ENCODE assay signal across 8 mouse cellular contexts in genomic region chr9:107904726-107905125, GRCm38 (mm10). TPM values are rescaled to one million over a fixed set of nuclear protein-coding genes. Genes with fewer than 3 reads are reported as not detected.
DNase-seq lines count a peak whose midpoint lies in the region; ATAC-seq and TF ChIP-seq lines count a peak whose summit lies in the region.

No protein-coding gene starts in this region.

- H3K9ac ChIP-seq in forebrain, postnatal 0 days, result no peak overlapping the region

- no peaks in the 10 kb centered on the region for H3K9me3 ChIP-seq in forebrain, postnatal 0 days (ENCODE audit: low read length)

- no peaks in the 10 kb centered on the region for H3K27me3 ChIP-seq in forebrain, postnatal 0 days (ENCODE audit: insufficient read depth, low read length)

- peaks cover 13% of the 10 kb centered on the region for H3K36me3 ChIP-seq in forebrain, postnatal 0 days (ENCODE audit: insufficient read depth)

- H3K4me1 ChIP-seq in forebrain, postnatal 0 days (ENCODE audit: insufficient read depth), result no peaks in the 10 kb centered on the region; the same call in 1 of the 2 replicates

- H3K4me2 ChIP-seq in forebrain, postnatal 0 days (ENCODE audit: low read depth), result no peak overlapping the region

- no peak overlapping the region for H3K4me3 ChIP-seq in forebrain, postnatal 0 days (ENCODE audit: low read depth, low read length)

- ATAC-seq in forebrain, postnatal 0 days, result peak; percentile 71

- DNase-seq in MN1 (ENCODE audit: low spot score), result peak; percentile 91
- DNase-seq in cerebellum, adult 11-12 months, result peak; percentile 80
- peak; percentile 92 for DNase-seq in forebrain, postnatal 0 days
- peak; percentile 88 to 94 for DNase-seq in heart, postnatal 36 days
- DNase-seq in layer of hippocampus, postnatal 14 days (ENCODE audit: low spot score in 2 of 2), result peak; percentile 91 to 93
- DNase-seq in lung, postnatal 14 days, result peak; percentile 91
- DNase-seq in retina, adult 2 months (ENCODE audit: low read depth, low spot score), result peak; percentile 59
- DNase-seq in thymus, postnatal 25 days, result peak; percentile 88

- intact Hi-C loops in heart, postnatal 36 days (cut with DNase I), result loop anchor here (1.0 kb wide), 3 partner anchors 59 to 163 kb away; partner anchors contain the start of gene Amigo3

- WGBS in forebrain, postnatal 0 days, result 2% methylated on average over 4 of the region's 4 CpGs

- H3K27ac ChIP-seq in forebrain, postnatal 0 days (ENCODE audit: low read depth, low read length), result no peak overlapping the region

- TF ChIP-seq CTCF in forebrain, postnatal 0 days (IDR thresholded peaks at IDR 0.05; ENCODE audit: low read depth), result peak; percentile 98

RNA-seq across cellular contexts. Expression of gene Mst1r, which starts 1.9 kb away (rescaled TPM):
- total RNA-seq in forebrain, postnatal 0 days (2014; rRNA removed), result 0.86 and 1.0 TPM in 2 replicates
- 0.48 and 1.0 TPM in 2 replicates for polyA plus RNA-seq in forebrain, postnatal 0 days (2015; fragmentation: Nextera tagmentation; extraction: Ambion mirVana)
- 1 to 10 TPM; 1.8 to 2.2 TPM for total RNA-seq in heart, postnatal 36 days (2021)
- 1 to 10 TPM; 1.8 to 2.9 TPM for total RNA-seq in layer of hippocampus, postnatal 14 days (2021)

RNA-seq across cellular contexts. Expression of gene Mon1a, which starts 16.8 kb away (rescaled TPM):
- total RNA-seq in forebrain, postnatal 0 days (2014; rRNA removed), result 18.9 and 22.2 TPM in 2 replicates
- polyA plus RNA-seq in forebrain, postnatal 0 days (2015; fragmentation: Nextera tagmentation; extraction: Ambion mirVana), result 17.4 and 18.1 TPM in 2 replicates
- 10 to 100 TPM; 11.9 to 12.2 TPM for total RNA-seq in heart, postnatal 36 days (2021)
- 10 to 100 TPM; 17.0 to 20.9 TPM for total RNA-seq in layer of hippocampus, postnatal 14 days (2021)

RNA-seq across cellular contexts. Expression of gene Actl11, which starts 23.5 kb away (rescaled TPM):
- total RNA-seq in forebrain, postnatal 0 days (2014; rRNA removed), result not detected in 2 replicates
- polyA plus RNA-seq in forebrain, postnatal 0 days (2015; fragmentation: Nextera tagmentation; extraction: Ambion mirVana), result not detected in 2 replicates
- total RNA-seq in heart, postnatal 36 days (2021), result not detected
- total RNA-seq in layer of hippocampus, postnatal 14 days (2021), result not detected

RNA-seq across cellular contexts. Expression of gene Camkv, which starts 30.7 kb away (rescaled TPM):
- total RNA-seq in forebrain, postnatal 0 days (2014; rRNA removed), result 228 and 329 TPM in 2 replicates
- polyA plus RNA-seq in forebrain, postnatal 0 days (2015; fragmentation: Nextera tagmentation; extraction: Ambion mirVana), result 194 and 197 TPM in 2 replicates
- total RNA-seq in heart, postnatal 36 days (2021), result not detected
- total RNA-seq in layer of hippocampus, postnatal 14 days (2021), result 100 to 1,000 TPM; 497 to 516 TPM

RNA-seq across cellular contexts. Expression of gene Rbm6, which starts 31.7 kb away (rescaled TPM):
- total RNA-seq in forebrain, postnatal 0 days (2014; rRNA removed), result 77.8 and 78.3 TPM in 2 replicates
- polyA plus RNA-seq in forebrain, postnatal 0 days (2015; fragmentation: Nextera tagmentation; extraction: Ambion mirVana), result 41.4 and 59.5 TPM in 2 replicates
- total RNA-seq in heart, postnatal 36 days (2021), result 10 to 100 TPM; 29.0 to 30.7 TPM
- total RNA-seq in layer of hippocampus, postnatal 14 days (2021), result 10 to 100 TPM; 57.7 to 60.2 TPM
